Mouse (Mus musculus): ENCODE data around the gene 1110032A03Rik. TPM values are rescaled to one million over a fixed set of nuclear protein-coding genes. Genes with fewer than 3 reads are reported as not detected.

Gene 1110032A03Rik
- 55.0 and 55.3 TPM in 2 replicates for polyA plus RNA-seq (2015; fragmentation: Nextera tagmentation; extraction: Ambion mirVana)

- H3K36me3 ChIP-seq: peaks cover 9% of the 10 kb centered on the region
- peak; percentile 85 for ATAC-seq (ENCODE audit: low FRiP score, low read depth)
- peaks cover 32% of the 10 kb centered on the region for H3K4me1 ChIP-seq (replicated peaks)
- under 1% methylated on average over 49 of the region's 51 CpGs for WGBS
- peak within 1 kb of the TSS; percentile 98 for H3K9ac ChIP-seq
- H3K27ac ChIP-seq (replicated peaks): peak within 1 kb of the TSS; percentile 95
- H3K27me3 ChIP-seq: no peaks in the 10 kb centered on the region
- H3K4me2 ChIP-seq: peak within 1 kb of the TSS; percentile 80
- peak within 1 kb of the TSS; percentile 95 for H3K4me3 ChIP-seq
- no peaks in the 10 kb centered on the region for H3K9me3 ChIP-seq
Measured at GRCm38 (mm10) chr9:50774991-50775612, at the start of gene 1110032A03Rik, which contains the start of gene Alg9. TSS of gene 1110032A03Rik (minus strand) at chr9:50775520. TSS of gene Alg9 (plus strand) at chr9:50775019.

- Histone ChIP-seq H3K36me3 (peaks cover 26% of the 10 kb centered on the region), H3K27me3 (no peaks in the 10 kb centered on the region), H3K4me1 (replicated peaks) (no peaks in the 10 kb centered on the region), H3K27ac (replicated peaks) (no peak overlapping the region), H3K9ac (no peak overlapping the region), H3K4me2 (no peak overlapping the region), H3K4me3 (no peak overlapping the region), H3K9me3 (no peaks in the 10 kb centered on the region)
- WGBS: 92% methylated on average over 11 of the region's 11 CpGs
- ATAC-seq (ENCODE audit: low FRiP score, low read depth): no peak
Measured at GRCm38 (mm10) chr9:50823779-50824453, 48.6 kb upstream of the 1110032A03Rik start.

GRCm38 (mm10) chr9:50822216-50822615 lies 46.9 kb upstream of the 1110032A03Rik start:
- no peak for ATAC-seq (ENCODE audit: low FRiP score, low read depth)
- H3K36me3 ChIP-seq: peaks cover 16% of the 10 kb centered on the region
- 94% methylated on average over 5 of the region's 5 CpGs for WGBS

GRCm38 (mm10) chr9:50821651-50822050 lies 46.3 kb upstream of the 1110032A03Rik start:
- peaks cover 18% of the 10 kb centered on the region for H3K36me3 ChIP-seq
- no peak overlapping the region for H3K27ac ChIP-seq (replicated peaks)
- no peaks in the 10 kb centered on the region for H3K27me3 ChIP-seq
- no peak overlapping the region for H3K4me3 ChIP-seq
- H3K4me2 ChIP-seq: no peak overlapping the region
- no peaks in the 10 kb centered on the region for H3K9me3 ChIP-seq
- WGBS: 96% methylated on average over 6 of the region's 6 CpGs
- ATAC-seq (ENCODE audit: low FRiP score, low read depth): no peak
- no peaks in the 10 kb centered on the region for H3K4me1 ChIP-seq (replicated peaks)
- H3K9ac ChIP-seq: no peak overlapping the region

More at GRCm38 (mm10) chr9:50822216-50822615, 46.9 kb upstream of the 1110032A03Rik start:
- Histone ChIP-seq H3K4me3 (no peak overlapping the region), H3K4me1 (replicated peaks) (no peaks in the 10 kb centered on the region), H3K9ac (no peak overlapping the region), H3K4me2 (no peak overlapping the region), H3K9me3 (no peaks in the 10 kb centered on the region), H3K27ac (replicated peaks) (no peak overlapping the region), H3K27me3 (no peaks in the 10 kb centered on the region)

GRCm38 (mm10) chr9:50819716-50820115 lies 44.4 kb upstream of the 1110032A03Rik start:
- Histone ChIP-seq H3K4me1 (replicated peaks) (no peaks in the 10 kb centered on the region), H3K27me3 (no peaks in the 10 kb centered on the region), H3K36me3 (peaks cover 18% of the 10 kb centered on the region), H3K4me3 (no peak overlapping the region), H3K9ac (no peak overlapping the region), H3K4me2 (no peak overlapping the region), H3K9me3 (no peaks in the 10 kb centered on the region), H3K27ac (replicated peaks) (no peak overlapping the region)
- ATAC-seq (ENCODE audit: low FRiP score, low read depth): no peak
- WGBS: 85% methylated on average over 6 of the region's 6 CpGs

- Histone ChIP-seq H3K36me3 (peaks cover 15% of the 10 kb centered on the region), H3K4me3 (no peak overlapping the region), H3K4me2 (no peak overlapping the region), H3K9me3 (no peaks in the 10 kb centered on the region), H3K27me3 (no peaks in the 10 kb centered on the region), H3K27ac (replicated peaks) (no peak overlapping the region), H3K4me1 (replicated peaks) (no peaks in the 10 kb centered on the region), H3K9ac (no peak overlapping the region)
- no peak for ATAC-seq (ENCODE audit: low FRiP score, low read depth)
- WGBS: 95% methylated on average over 6 of the region's 6 CpGs
Measured at GRCm38 (mm10) chr9:50818050-50818449, 42.7 kb upstream of the 1110032A03Rik start.

- no peak for ATAC-seq (ENCODE audit: low FRiP score, low read depth)
- Histone ChIP-seq H3K4me1 (replicated peaks) (no peaks in the 10 kb centered on the region), H3K9ac (no peak overlapping the region), H3K27ac (replicated peaks) (no peak overlapping the region), H3K36me3 (peaks cover 25% of the 10 kb centered on the region), H3K27me3 (no peaks in the 10 kb centered on the region), H3K4me3 (no peak overlapping the region), H3K9me3 (no peaks in the 10 kb centered on the region), H3K4me2 (no peak overlapping the region)
- 98% methylated on average over 1 of the region's 1 CpGs for WGBS
Measured at GRCm38 (mm10) chr9:50816512-50816911, 41.2 kb upstream of the 1110032A03Rik start.

- no peak overlapping the region for H3K4me2 ChIP-seq
- 95% methylated on average over 4 of the region's 4 CpGs for WGBS
- H3K9ac ChIP-seq: no peak overlapping the region
- H3K36me3 ChIP-seq: peaks cover 31% of the 10 kb centered on the region
- no peak for ATAC-seq (ENCODE audit: low FRiP score, low read depth)
- H3K4me3 ChIP-seq: no peak overlapping the region
- no peaks in the 10 kb centered on the region for H3K4me1 ChIP-seq (replicated peaks)
- no peaks in the 10 kb centered on the region for H3K9me3 ChIP-seq
- H3K27me3 ChIP-seq: no peaks in the 10 kb centered on the region
- no peak overlapping the region for H3K27ac ChIP-seq (replicated peaks)
Measured at GRCm38 (mm10) chr9:50815666-50816065, 40.3 kb upstream of the 1110032A03Rik start.

GRCm38 (mm10) chr9:50813796-50814195 lies 38.5 kb upstream of the 1110032A03Rik start:
- H3K36me3 ChIP-seq: peaks cover 45% of the 10 kb centered on the region
- ATAC-seq (ENCODE audit: low FRiP score, low read depth): no peak
- WGBS: 89% methylated on average over 5 of the region's 5 CpGs

GRCm38 (mm10) chr9:50811746-50812145 lies 36.4 kb upstream of the 1110032A03Rik start:
- no peak overlapping the region for H3K4me3 ChIP-seq
- H3K36me3 ChIP-seq: peaks cover 50% of the 10 kb centered on the region
- ATAC-seq (ENCODE audit: low FRiP score, low read depth): no peak

More at GRCm38 (mm10) chr9:50813796-50814195, 38.5 kb upstream of the 1110032A03Rik start:
- no peaks in the 10 kb centered on the region for H3K4me1 ChIP-seq (replicated peaks)
- H3K27ac ChIP-seq (replicated peaks): no peak overlapping the region
- no peak overlapping the region for H3K4me2 ChIP-seq
- H3K9me3 ChIP-seq: no peaks in the 10 kb centered on the region
- no peak overlapping the region for H3K4me3 ChIP-seq
- no peaks in the 10 kb centered on the region for H3K27me3 ChIP-seq
- no peak overlapping the region for H3K9ac ChIP-seq

GRCm38 (mm10) chr9:50811187-50811586 lies 35.9 kb upstream of the 1110032A03Rik start:
- Histone ChIP-seq H3K9me3 (no peaks in the 10 kb centered on the region), H3K4me3 (no peak overlapping the region), H3K4me2 (no peak overlapping the region), H3K9ac (no peak overlapping the region), H3K36me3 (peaks cover 49% of the 10 kb centered on the region), H3K27ac (replicated peaks) (no peak overlapping the region), H3K27me3 (no peaks in the 10 kb centered on the region), H3K4me1 (replicated peaks) (no peaks in the 10 kb centered on the region)
- ATAC-seq (ENCODE audit: low FRiP score, low read depth): no peak
- 95% methylated on average over 7 of the region's 7 CpGs for WGBS

More at GRCm38 (mm10) chr9:50811746-50812145, 36.4 kb upstream of the 1110032A03Rik start:
- Histone ChIP-seq H3K4me2 (no peak overlapping the region), H3K27ac (replicated peaks) (no peak overlapping the region), H3K9me3 (no peaks in the 10 kb centered on the region), H3K9ac (no peak overlapping the region), H3K4me1 (replicated peaks) (no peaks in the 10 kb centered on the region), H3K27me3 (no peaks in the 10 kb centered on the region)
- 90% methylated on average over 2 of the region's 2 CpGs for WGBS

- Histone ChIP-seq H3K27me3 (no peaks in the 10 kb centered on the region), H3K4me2 (no peak overlapping the region), H3K27ac (replicated peaks) (no peak overlapping the region), H3K4me3 (no peak overlapping the region), H3K36me3 (peaks cover 66% of the 10 kb centered on the region), H3K4me1 (replicated peaks) (no peaks in the 10 kb centered on the region), H3K9ac (no peak overlapping the region), H3K9me3 (no peaks in the 10 kb centered on the region)
- 92% methylated on average over 13 of the region's 13 CpGs for WGBS
- no peak for ATAC-seq (ENCODE audit: low FRiP score, low read depth)
Measured at GRCm38 (mm10) chr9:50809146-50809545, 33.8 kb upstream of the 1110032A03Rik start.
